Mouse (Mus musculus) liver, embryonic 12.5 days (tissue): ENCODE measurements around the gene Btbd8. TPM values are rescaled to one million over a fixed set of nuclear protein-coding genes. Genes with fewer than 3 reads are reported as not detected.

Experiments used
- ATAC-seq: fragments of 200-750 bp; cut with Nextera tagmentation; 2 replicates; pipeline ENCODE4 v1.8.0; 2017; ENCODE audit warnings: moderate number of reproducible peaks, mild to moderate bottlenecking, moderate library complexity
- H3K27ac ChIP-seq: fragments of 300-500 bp; sonication (generic); 2 replicates; pipeline ENCODE4 v1.5.1; 2016; ENCODE audit warnings: mild to moderate bottlenecking
- H3K27me3 ChIP-seq: fragments of 300-500 bp; sonication (generic); replicated peaks from 2 replicates; pipeline ENCODE4 v1.6.1; 2016; ENCODE audit warnings: mild to moderate bottlenecking, moderate library complexity
- H3K36me3 ChIP-seq: fragments of 300-500 bp; sonication (generic); 2 replicates; pipeline ENCODE4 v1.6.1; 2016; ENCODE audit warnings: mild to moderate bottlenecking, moderate library complexity
- H3K4me1 ChIP-seq: fragments of 300-500 bp; sonication (generic); 2 replicates; pipeline ENCODE4 v1.6.1; 2016
- H3K4me2 ChIP-seq: fragments of 300-500 bp; sonication (generic); 2 replicates; pipeline ENCODE4 v1.6.1; 2016; ENCODE audit warnings: mild to moderate bottlenecking, moderate library complexity
- H3K4me3 ChIP-seq: fragments of 300-500 bp; sonication (generic); 2 replicates; pipeline ENCODE4 v1.5.1; 2016; ENCODE audit warnings: mild to moderate bottlenecking, moderate library complexity
- H3K9ac ChIP-seq: fragments of 300-500 bp; sonication (generic); 2 replicates; pipeline ENCODE4 v1.6.1; 2016; ENCODE audit warnings: mild to moderate bottlenecking, moderate library complexity
- H3K9me3 ChIP-seq: fragments of 300-500 bp; sonication (generic); replicated peaks from 2 replicates; pipeline ENCODE4 v1.6.1; 2016; ENCODE audit warnings: mild to moderate bottlenecking, moderate library complexity
- WGBS: fragments of 180-500 bp; shearing (Covaris S2); methylation state at CpG from one replicate; pipeline ENCODE4 v1.1.7; 2016; ENCODE audit not compliant: insufficient replicate concordance; 5-methylcytosine and 5-hydroxymethylcytosine counted together
- polyA plus RNA-seq: library from polyadenylated mRNA; unstranded; fragments of >200 nt; fragmentation: Nextera tagmentation; extraction: Ambion mirVana; gene quantifications from 2 replicates; pipeline ENCODE4 v1.2.1, GENCODE M21; 2016

Gene Btbd8
- polyA plus RNA-seq, 1 experiment from 2014 or later = 1.8 TPM

GRCm38 (mm10) chr5:107462147-107463076 is 24.6 kb downstream of the Btbd8 start:
- Histone ChIP-seq H3K27me3 (no peaks in the 10 kb centered on the region), H3K4me3 (no peak overlapping the region), H3K9ac (peak overlapping the region; percentile 44; the same call in 1 of the 2 replicates), H3K27ac (peak overlapping the region; percentile 76), H3K36me3 (0 out of 2 replicates have a peak, but pooled peaks cover 2% of the 10 kb centered on the region), H3K9me3 (no peaks in the 10 kb centered on the region), H3K4me2 (peak overlapping the region; percentile 43), H3K4me1 (peaks cover 20% of the 10 kb centered on the region)
- ATAC-seq = peak; percentile 94
- WGBS = 30% methylated on average over 4 of the region's 4 CpGs

DNA sequence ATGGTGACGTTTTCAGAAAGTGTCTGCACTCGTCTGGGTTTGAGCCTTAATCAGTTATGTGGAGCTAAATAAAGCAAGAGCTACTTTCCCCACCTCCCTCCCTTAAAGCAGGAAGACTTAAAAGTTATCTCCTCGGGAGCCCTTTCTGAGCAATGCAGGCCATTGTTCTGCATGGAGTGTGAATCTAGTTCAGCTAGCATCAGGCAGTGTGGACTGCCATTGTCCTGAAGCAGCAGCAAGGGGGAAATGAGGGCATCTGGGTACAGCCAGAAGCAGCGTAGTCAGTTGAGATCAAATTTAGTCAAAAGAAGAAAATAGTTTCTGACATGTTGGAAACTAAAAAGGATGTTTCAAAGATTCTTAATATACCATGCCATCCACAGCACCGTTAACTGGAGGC is 28.7 kb downstream of the Btbd8 start:
- no peaks in the 10 kb centered on the region for H3K27me3 ChIP-seq
- ATAC-seq = no peak
- H3K36me3 ChIP-seq = no peaks in the 10 kb centered on the region
- 54% methylated on average over 5 of the region's 5 CpGs for WGBS
- H3K4me3 ChIP-seq = no peak overlapping the region
- H3K27ac ChIP-seq = no peak overlapping the region
- H3K4me1 ChIP-seq = peaks cover 37% of the 10 kb centered on the region
- H3K9me3 ChIP-seq = no peaks in the 10 kb centered on the region
- no peak overlapping the region for H3K4me2 ChIP-seq
- no peak overlapping the region for H3K9ac ChIP-seq

DNA sequence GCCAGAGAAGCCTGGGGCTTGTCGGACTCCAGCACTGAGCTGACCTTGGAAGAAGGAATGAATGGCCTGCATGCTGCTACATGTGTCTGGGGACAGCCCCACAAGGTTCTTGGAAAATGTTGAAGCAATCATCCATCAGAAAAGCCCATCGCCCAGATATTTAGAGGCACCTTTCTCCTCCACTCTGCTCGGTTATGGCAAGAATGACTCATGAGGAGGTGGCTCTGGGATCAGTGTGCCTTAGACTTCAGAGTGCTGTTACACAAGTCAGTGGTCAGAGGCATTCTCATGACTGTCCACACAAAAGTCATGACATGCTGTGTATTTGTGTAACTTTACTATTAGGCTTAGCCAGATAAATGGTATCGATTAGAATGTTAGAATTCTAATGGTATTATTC is 29.3 kb downstream of the Btbd8 start:
- Histone ChIP-seq H3K4me3 (no peak overlapping the region), H3K9me3 (no peaks in the 10 kb centered on the region), H3K4me2 (no peak overlapping the region), H3K36me3 (no peaks in the 10 kb centered on the region), H3K27ac (no peak overlapping the region), H3K27me3 (no peaks in the 10 kb centered on the region), H3K9ac (no peak overlapping the region), H3K4me1 (peaks cover 36% of the 10 kb centered on the region)
- ATAC-seq = no peak
- 81% methylated on average over 4 of the region's 4 CpGs for WGBS

- Histone ChIP-seq H3K4me2 (peak overlapping the region; percentile 56), H3K9me3 (no peaks in the 10 kb centered on the region), H3K4me3 (peak overlapping the region; percentile 20), H3K4me1 (peaks cover 27% of the 10 kb centered on the region), H3K36me3 (no peaks in the 10 kb centered on the region; the same call in 1 of the 2 replicates), H3K9ac (peak overlapping the region; percentile 31; the same call in 1 of the 2 replicates), H3K27ac (peak overlapping the region; percentile 96), H3K27me3 (no peaks in the 10 kb centered on the region)
- WGBS = 31% methylated on average over 10 of the region's 10 CpGs
- peak; percentile 97 for ATAC-seq
Measured at GRCm38 (mm10) chr5:107470600-107471329, 33.0 kb downstream of the Btbd8 start.

DNA sequence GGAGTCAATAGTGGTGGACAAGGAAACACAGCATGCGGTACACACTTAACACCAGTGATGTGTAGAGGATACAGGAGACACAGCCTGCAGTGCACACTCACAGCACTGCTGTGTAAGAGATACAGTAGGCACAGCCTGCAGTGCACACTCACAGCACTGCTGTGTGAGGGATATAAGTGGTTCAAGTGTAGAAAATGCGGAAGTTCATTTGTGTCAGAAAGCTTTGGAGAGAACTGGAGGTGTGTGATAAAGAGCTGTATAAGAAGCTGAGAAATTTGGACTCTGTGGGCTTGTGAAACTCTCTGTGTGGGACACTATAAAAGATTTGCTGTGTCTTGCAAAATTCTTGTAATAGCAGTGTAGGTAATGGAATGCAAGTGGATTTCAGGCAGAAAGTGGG is 42.4 kb downstream of the Btbd8 start:
- no peaks in the 10 kb centered on the region for H3K4me1 ChIP-seq
- H3K36me3 ChIP-seq = no peaks in the 10 kb centered on the region; the same call in 1 of the 2 replicates
- H3K27me3 ChIP-seq = no peaks in the 10 kb centered on the region
- WGBS = 83% methylated on average over 2 of the region's 2 CpGs
- H3K4me2 ChIP-seq = no peak overlapping the region
- no peak for ATAC-seq
- H3K9ac ChIP-seq = no peak overlapping the region
- no peak overlapping the region for H3K4me3 ChIP-seq
- no peaks in the 10 kb centered on the region for H3K9me3 ChIP-seq
- H3K27ac ChIP-seq = no peak overlapping the region

DNA sequence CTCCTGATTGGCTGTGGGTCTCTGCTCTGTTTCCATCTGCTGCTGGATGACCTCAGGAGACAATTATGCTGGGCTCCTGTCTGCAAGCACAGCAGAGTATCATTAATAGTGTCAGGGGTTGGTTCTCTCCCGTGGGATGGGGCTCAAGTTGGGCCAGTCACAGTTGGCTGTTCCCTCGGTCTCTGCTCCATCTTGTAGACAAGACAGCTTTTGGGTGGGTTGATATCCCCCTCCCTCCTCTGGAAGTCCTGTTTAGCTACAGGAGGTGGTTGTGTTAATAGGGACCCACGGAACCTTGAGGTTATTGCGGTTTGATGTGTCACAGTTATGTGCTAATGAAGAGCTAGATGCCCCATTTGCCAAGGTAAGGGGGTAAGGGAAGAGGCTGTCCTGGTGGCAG is 51.2 kb downstream of the Btbd8 start:
- 60% methylated on average over 4 of the region's 4 CpGs for WGBS
- Histone ChIP-seq H3K4me3 (no peak overlapping the region), H3K4me2 (no peak overlapping the region), H3K9ac (no peak overlapping the region), H3K9me3 (no peaks in the 10 kb centered on the region), H3K27me3 (no peaks in the 10 kb centered on the region), H3K27ac (no peak overlapping the region), H3K4me1 (no peaks in the 10 kb centered on the region), H3K36me3 (no peaks in the 10 kb centered on the region)
- no peak for ATAC-seq

GRCm38 (mm10) chr5:107491036-107491435 is 53.2 kb downstream of the Btbd8 start:
- no peak overlapping the region for H3K4me2 ChIP-seq
- H3K27ac ChIP-seq = no peak overlapping the region
- no peaks in the 10 kb centered on the region for H3K27me3 ChIP-seq
- H3K9ac ChIP-seq = no peak overlapping the region
- H3K36me3 ChIP-seq = peaks cover 3% of the 10 kb centered on the region; the same call in 1 of the 2 replicates
- no peak overlapping the region for H3K4me3 ChIP-seq
- WGBS = 78% methylated on average over 9 of the region's 9 CpGs
- no peak for ATAC-seq
- H3K9me3 ChIP-seq = no peaks in the 10 kb centered on the region
- no peaks in the 10 kb centered on the region for H3K4me1 ChIP-seq

- no peaks in the 10 kb centered on the region for H3K27me3 ChIP-seq
- 69% methylated on average over 2 of the region's 2 CpGs for WGBS
- no peak overlapping the region for H3K4me2 ChIP-seq
- H3K9me3 ChIP-seq = no peaks in the 10 kb centered on the region
- H3K36me3 ChIP-seq = peaks cover 3% of the 10 kb centered on the region; the same call in 1 of the 2 replicates
- no peak for ATAC-seq
- no peaks in the 10 kb centered on the region for H3K4me1 ChIP-seq
- H3K27ac ChIP-seq = no peak overlapping the region
- no peak overlapping the region for H3K4me3 ChIP-seq
- no peak overlapping the region for H3K9ac ChIP-seq
Measured at GRCm38 (mm10) chr5:107492471-107492870, 54.7 kb downstream of the Btbd8 start.

DNA sequence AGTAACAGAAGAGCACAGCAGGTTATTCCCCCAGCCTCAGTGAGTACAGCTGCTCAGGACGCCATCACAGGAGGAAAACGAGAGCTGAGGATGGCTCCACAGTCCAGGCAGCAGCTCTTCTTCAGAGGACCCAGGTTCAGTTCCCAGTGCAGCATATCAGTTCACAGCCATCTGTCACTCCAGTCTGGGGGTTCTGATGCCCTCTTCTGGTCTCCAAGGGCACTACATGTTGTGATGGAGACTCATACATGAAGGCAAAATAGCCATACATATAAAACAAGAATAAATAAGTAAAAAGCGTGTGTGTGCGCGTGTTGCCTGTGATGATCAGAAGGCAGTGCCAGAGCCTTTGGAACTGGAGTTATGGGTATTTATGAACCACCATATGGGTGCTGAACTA is 57.0 kb downstream of the Btbd8 start:
- ATAC-seq = no peak
- 96% methylated on average over 5 of the region's 5 CpGs for WGBS
- Histone ChIP-seq H3K4me1 (no peaks in the 10 kb centered on the region), H3K4me2 (no peak overlapping the region), H3K9ac (no peak overlapping the region), H3K9me3 (no peaks in the 10 kb centered on the region), H3K4me3 (no peak overlapping the region), H3K27me3 (no peaks in the 10 kb centered on the region), H3K36me3 (peaks cover 3% of the 10 kb centered on the region; the same call in 1 of the 2 replicates), H3K27ac (no peak overlapping the region)

GRCm38 (mm10) chr5:107496047-107496446 is 58.2 kb downstream of the Btbd8 start:
- no peak overlapping the region for H3K4me2 ChIP-seq
- ATAC-seq = no peak
- H3K36me3 ChIP-seq = peaks cover 3% of the 10 kb centered on the region; the same call in 1 of the 2 replicates
- no peaks in the 10 kb centered on the region for H3K9me3 ChIP-seq
- no peaks in the 10 kb centered on the region for H3K27me3 ChIP-seq
- WGBS = 73% methylated on average over 2 of the region's 2 CpGs
- H3K4me3 ChIP-seq = no peak overlapping the region
- no peaks in the 10 kb centered on the region for H3K4me1 ChIP-seq
- H3K27ac ChIP-seq = no peak overlapping the region
- no peak overlapping the region for H3K9ac ChIP-seq

DNA sequence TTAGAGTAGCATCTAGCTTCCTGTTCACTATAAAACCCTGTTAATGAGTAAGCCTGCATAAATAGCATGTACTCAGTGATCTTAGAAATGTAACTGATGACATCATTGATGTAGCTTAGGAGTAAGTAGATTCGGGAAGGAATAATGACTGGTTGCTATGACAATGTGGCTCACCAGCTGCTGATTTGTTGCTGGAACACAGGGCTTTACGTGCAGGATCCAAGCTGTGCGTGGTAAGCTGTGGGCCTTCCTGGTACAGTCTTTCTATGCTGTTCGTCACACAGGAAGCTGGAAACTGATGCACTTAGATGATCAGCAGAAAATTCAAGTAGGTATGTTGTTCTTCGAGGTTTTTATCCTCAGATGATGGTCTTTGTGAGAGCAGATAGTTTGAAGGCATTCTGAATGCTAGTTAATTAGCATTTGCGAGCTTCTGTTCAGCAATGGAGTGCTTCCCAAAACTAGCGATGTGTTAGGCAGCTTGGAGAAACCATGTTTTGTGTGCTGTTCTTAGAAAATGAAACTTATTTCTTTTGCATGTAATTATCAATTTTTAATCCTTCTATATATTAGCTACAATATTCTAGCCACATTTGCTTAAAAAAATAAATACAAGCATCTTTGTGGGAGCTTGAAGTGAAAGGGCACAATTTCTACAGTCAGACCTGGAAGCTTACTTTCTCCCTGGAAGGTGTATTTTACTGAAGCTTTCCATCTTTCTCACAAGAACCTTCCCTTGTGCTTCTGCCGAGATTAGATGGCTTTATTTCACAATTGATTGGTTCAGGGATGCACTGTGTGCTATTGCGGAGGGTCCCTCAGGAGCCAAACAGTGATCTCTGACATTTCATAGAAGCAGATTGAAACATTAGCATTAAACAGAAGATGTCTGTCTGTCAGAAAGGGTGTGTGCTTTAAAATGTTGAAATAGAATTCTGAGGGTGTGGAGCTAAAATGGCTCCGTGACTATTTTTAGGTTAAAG is 60.0 kb downstream of the Btbd8 start:
- Histone ChIP-seq H3K4me3 (no peak overlapping the region), H3K9ac (no peak overlapping the region), H3K9me3 (no peaks in the 10 kb centered on the region), H3K27me3 (no peaks in the 10 kb centered on the region), H3K4me1 (no peaks in the 10 kb centered on the region), H3K36me3 (peaks cover 3% of the 10 kb centered on the region; the same call in 1 of the 2 replicates), H3K27ac (no peak overlapping the region), H3K4me2 (no peak overlapping the region)
- no peak for ATAC-seq
- 71% methylated on average over 10 of the region's 10 CpGs for WGBS
